Mouse (Mus musculus): ENCODE results near the gene Gss.

GRCm38 (mm10) chr2:155632138-155632936 lies 39.7 kb upstream of the Gss start:
- TF ChIP-seq CTCF (IDR thresholded peaks at IDR 0.05) (no peak), EP300 (IDR thresholded peaks at IDR 0.05) (no peak)
